Mouse (Mus musculus): ENCODE measurements around the gene Zfp53.
"Not testable (repeated sequence)": the region's sequence is repeated elsewhere in the genome, so short reads cannot be mapped to it uniquely, and the experiment has no call there.

The Zfp53 gene

GRCm38 (mm10) chr17:21488760-21489499, at the start of gene Zfp53:
Gene Zfp53, plus strand, starts transcription at chr17:21488998.
- peak; percentile 80 for DNase-seq (ENCODE audit: low spot score in 2 of 2)

- peak; percentile 85 for DNase-seq (ENCODE audit: low spot score in 2 of 2)
Observed at GRCm38 (mm10) chr17:21449669-21450068, 39.1 kb upstream of the Zfp53 start.

GRCm38 (mm10) chr17:21450138-21450704, 38.6 kb upstream of the Zfp53 start, which contains the start of gene Zfp51:
Gene Zfp51, plus strand, starts transcription at chr17:21450374.
- peak; percentile 78 to 86 for DNase-seq (ENCODE audit: low spot score in 2 of 2)

- DNase-seq (ENCODE audit: low spot score in 2 of 2): no peak
Observed at GRCm38 (mm10) chr17:21463550-21463949, 25.2 kb upstream of the Zfp53 start.

- no peak for DNase-seq (ENCODE audit: low spot score in 2 of 2)
Observed at GRCm38 (mm10) chr17:21472032-21472652, 16.7 kb upstream of the Zfp53 start.

- no peak for DNase-seq (ENCODE audit: low spot score in 2 of 2)
Observed at GRCm38 (mm10) chr17:21472653-21473307, 16.0 kb upstream of the Zfp53 start.

- no peak for DNase-seq (ENCODE audit: low spot score in 2 of 2)
Observed at GRCm38 (mm10) chr17:21473362-21474190, 15.2 kb upstream of the Zfp53 start.

GRCm38 (mm10) chr17:21474729-21475128, 14.1 kb upstream of the Zfp53 start:
- not testable (repeated sequence) for DNase-seq (ENCODE audit: low spot score in 2 of 2)

GRCm38 (mm10) chr17:21475290-21475689, 13.5 kb upstream of the Zfp53 start:
- DNase-seq (ENCODE audit: low spot score in 2 of 2): not testable (repeated sequence)

GRCm38 (mm10) chr17:21476351-21476750, 12.4 kb upstream of the Zfp53 start:
- DNase-seq (ENCODE audit: low spot score in 2 of 2): not testable (repeated sequence)

GRCm38 (mm10) chr17:21478103-21478777, 10.6 kb upstream of the Zfp53 start:
- DNase-seq (ENCODE audit: low spot score in 2 of 2): not testable (repeated sequence)

GRCm38 (mm10) chr17:21489500-21490001, 753 bp downstream of the Zfp53 start:
- DNase-seq (ENCODE audit: low spot score in 2 of 2): no peak

GRCm38 (mm10) chr17:21501365-21501764, 12.6 kb downstream of the Zfp53 start:
- no peak for DNase-seq (ENCODE audit: low spot score in 2 of 2)

GRCm38 (mm10) chr17:21504524-21504923, 15.7 kb downstream of the Zfp53 start:
- no peak for DNase-seq (ENCODE audit: low spot score in 2 of 2)

GRCm38 (mm10) chr17:21506258-21506657, 17.5 kb downstream of the Zfp53 start:
- DNase-seq (ENCODE audit: low spot score in 2 of 2): no peak

GRCm38 (mm10) chr17:21509756-21510155, 21.0 kb downstream of the Zfp53 start:
- DNase-seq (ENCODE audit: low spot score in 2 of 2): no peak

- DNase-seq (ENCODE audit: low spot score in 2 of 2): peak; percentile 74 to 75
Observed at GRCm38 (mm10) chr17:21515403-21516105, 26.8 kb downstream of the Zfp53 start.

GRCm38 (mm10) chr17:21516201-21517129, 27.7 kb downstream of the Zfp53 start:
- DNase-seq (ENCODE audit: low spot score in 2 of 2): peak; percentile 56 to 67
